Mouse (Mus musculus): ENCODE measurements around the gene Mrpl4. TPM values are rescaled to one million over a fixed set of nuclear protein-coding genes. Genes with fewer than 3 reads are reported as not detected.

The Mrpl4 gene
- 89.3 and 91.4 TPM in 2 replicates for polyA plus RNA-seq (2016; fragmentation: Nextera tagmentation; extraction: Ambion mirVana)

GRCm38 (mm10) chr9:21002627-21003551 is at the start of gene Mrpl4:
Gene Mrpl4 (plus strand): TSS chr9:21002738.
- H3K4me3 ChIP-seq, result peak within 1 kb of the TSS; percentile 83
- peak within 1 kb of the TSS; percentile 81 for H3K9ac ChIP-seq
- no peaks in the 10 kb centered on the region for H3K9me3 ChIP-seq (replicated peaks)
- H3K36me3 ChIP-seq, result peaks cover 35% of the 10 kb centered on the region
- H3K4me1 ChIP-seq, result peaks cover 26% of the 10 kb centered on the region
- H3K4me2 ChIP-seq, result peak within 1 kb of the TSS; percentile 94
- H3K27me3 ChIP-seq (replicated peaks), result no peaks in the 10 kb centered on the region
- WGBS (ENCODE audit: insufficient replicate concordance), result under 1% methylated on average over 72 of the region's 72 CpGs
- H3K27ac ChIP-seq, result peak within 1 kb of the TSS; percentile 89
- peak; percentile 77 for ATAC-seq

DNA sequence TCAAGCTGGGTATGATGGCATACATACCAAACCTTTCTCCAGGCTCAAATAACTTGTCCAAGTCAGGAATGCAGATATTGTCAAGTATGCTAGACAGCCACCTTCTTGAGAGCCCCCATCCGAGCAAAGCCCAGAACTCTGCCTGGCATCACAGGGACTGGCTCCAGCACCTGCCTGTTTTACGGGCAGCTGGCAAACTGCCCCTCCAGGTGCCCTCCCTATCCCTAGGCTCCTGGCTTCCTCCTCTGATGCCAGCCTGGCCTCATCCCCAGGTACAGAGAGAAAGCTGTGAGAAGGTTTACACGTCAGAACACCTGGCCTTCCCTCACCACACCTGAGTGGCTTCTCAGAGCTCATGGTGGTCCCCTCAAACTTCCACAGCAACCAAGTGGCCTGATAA is 45.5 kb upstream of the Mrpl4 start:
- no peak for ATAC-seq
- 77% methylated on average over 3 of the region's 3 CpGs for WGBS (ENCODE audit: insufficient replicate concordance)
- Histone ChIP-seq H3K36me3 (no peaks in the 10 kb centered on the region), H3K4me3 (no peak overlapping the region), H3K9ac (no peak overlapping the region), H3K4me2 (no peak overlapping the region), H3K9me3 (replicated peaks) (no peaks in the 10 kb centered on the region), H3K27me3 (replicated peaks) (no peaks in the 10 kb centered on the region), H3K27ac (no peak overlapping the region), H3K4me1 (peaks cover 11% of the 10 kb centered on the region)

DNA sequence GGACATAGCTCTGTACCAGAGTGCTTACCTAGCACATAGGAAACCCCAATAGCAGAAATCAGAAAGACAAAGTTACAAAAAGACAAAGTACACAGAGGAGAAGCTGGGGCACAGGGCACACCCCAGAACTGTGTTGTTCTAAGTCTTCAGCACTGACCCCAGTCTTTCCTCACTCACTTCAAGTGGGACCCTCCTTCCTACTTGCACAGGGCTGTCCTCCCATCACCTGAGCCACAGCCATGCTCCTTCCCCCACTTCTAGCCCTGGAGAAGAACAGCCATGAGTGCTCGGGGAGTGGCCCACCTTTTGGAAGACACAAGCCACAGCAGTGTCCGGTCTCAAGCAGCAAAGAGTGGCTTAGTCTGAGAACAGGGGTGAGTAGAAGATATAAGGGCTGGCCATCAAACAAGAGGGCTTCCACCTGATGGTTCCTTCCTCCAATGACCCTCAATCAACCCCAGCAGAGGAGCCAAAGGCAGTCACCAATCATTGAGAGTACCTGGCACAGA is 43.1 kb upstream of the Mrpl4 start, which contains the start of gene Dnmt1:
TSS of gene Dnmt1 (minus strand) at position 459 of the 509 bp plus-strand sequence.
- H3K9ac ChIP-seq, result no peak within 1 kb of the TSS
- H3K4me3 ChIP-seq, result no peak within 1 kb of the TSS
- no peak within 1 kb of the TSS for H3K27ac ChIP-seq
- no peak within 1 kb of the TSS for H3K4me2 ChIP-seq
- no peaks in the 10 kb centered on the region for H3K27me3 ChIP-seq (replicated peaks)
- H3K4me1 ChIP-seq, result no peaks in the 10 kb centered on the region
- no peak for ATAC-seq
- no peaks in the 10 kb centered on the region for H3K36me3 ChIP-seq
- H3K9me3 ChIP-seq (replicated peaks), result no peaks in the 10 kb centered on the region
- 64% methylated on average over 2 of the region's 2 CpGs for WGBS (ENCODE audit: insufficient replicate concordance)

DNA sequence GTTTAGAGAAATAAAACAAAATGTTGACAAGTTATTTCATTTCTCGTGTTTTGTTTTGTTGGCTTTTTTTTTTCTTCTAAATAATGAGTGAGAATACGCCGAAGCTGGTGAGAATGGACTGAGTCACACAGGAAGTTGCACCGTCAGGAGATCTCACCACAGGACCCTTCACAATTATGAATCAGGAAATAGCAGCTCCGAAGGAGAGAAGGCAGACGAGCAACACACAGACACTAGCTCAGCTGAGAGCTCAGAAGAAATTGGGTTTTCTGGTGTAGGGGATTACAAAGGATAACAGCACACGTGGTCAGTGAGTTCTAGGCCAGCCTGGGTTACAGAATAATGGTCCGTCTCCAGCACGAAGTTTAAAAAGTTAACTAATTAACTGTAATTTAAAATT is 41.0 kb upstream of the Mrpl4 start:
- Histone ChIP-seq H3K4me3 (no peak overlapping the region), H3K36me3 (0 out of 2 replicates have a peak, but pooled peaks cover 2% of the 10 kb centered on the region), H3K27me3 (replicated peaks) (no peaks in the 10 kb centered on the region), H3K9ac (no peak overlapping the region), H3K4me1 (peaks cover 19% of the 10 kb centered on the region), H3K4me2 (no peak overlapping the region), H3K27ac (no peak overlapping the region), H3K9me3 (replicated peaks) (no peaks in the 10 kb centered on the region)
- WGBS (ENCODE audit: insufficient replicate concordance), result 33% methylated on average over 9 of the region's 9 CpGs
- no peak for ATAC-seq

DNA sequence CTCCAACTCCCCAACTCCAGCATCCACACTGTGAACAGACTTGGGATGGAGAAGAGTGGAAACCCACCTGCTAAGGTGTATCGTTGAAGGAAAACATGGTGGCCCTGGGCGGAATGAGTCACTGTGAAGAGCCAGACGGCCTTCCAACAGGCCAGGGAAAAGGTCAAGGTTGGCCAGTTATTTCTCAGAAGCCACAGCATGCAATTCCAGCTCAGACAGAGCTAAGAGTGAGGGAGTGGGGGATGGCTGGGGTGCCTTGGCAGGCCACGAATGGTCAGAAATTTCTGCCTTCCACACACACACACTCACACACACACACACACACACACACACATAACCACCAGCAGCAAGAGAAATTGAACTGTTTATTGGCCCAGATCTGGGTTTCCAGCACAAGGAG is 36.9 kb upstream of the Mrpl4 start:
- peak overlapping the region; percentile 64 for H3K27ac ChIP-seq
- H3K4me3 ChIP-seq, result no peak overlapping the region
- H3K27me3 ChIP-seq (replicated peaks), result no peaks in the 10 kb centered on the region
- peak overlapping the region; percentile 47 for H3K9ac ChIP-seq
- H3K9me3 ChIP-seq (replicated peaks), result no peaks in the 10 kb centered on the region
- WGBS (ENCODE audit: insufficient replicate concordance), result 66% methylated on average over 4 of the region's 4 CpGs
- ATAC-seq, result no peak
- peaks cover 28% of the 10 kb centered on the region for H3K4me1 ChIP-seq
- peak overlapping the region; percentile 34 for H3K4me2 ChIP-seq
- H3K36me3 ChIP-seq, result peaks cover 22% of the 10 kb centered on the region

- H3K4me2 ChIP-seq, result peak overlapping the region; percentile 34
- peak; percentile 78 for ATAC-seq
- peaks cover 28% of the 10 kb centered on the region for H3K4me1 ChIP-seq
- peak overlapping the region; percentile 64 for H3K27ac ChIP-seq
- 41% methylated on average over 3 of the region's 3 CpGs for WGBS (ENCODE audit: insufficient replicate concordance)
- peaks cover 22% of the 10 kb centered on the region for H3K36me3 ChIP-seq
- no peaks in the 10 kb centered on the region for H3K27me3 ChIP-seq (replicated peaks)
- no peak overlapping the region for H3K4me3 ChIP-seq
- H3K9ac ChIP-seq, result peak overlapping the region; percentile 47
- H3K9me3 ChIP-seq (replicated peaks), result no peaks in the 10 kb centered on the region
These were observed 36.5 kb upstream of the Mrpl4 start for GRCm38 (mm10) chr9:20966008-20966407.

- no peak overlapping the region for H3K9ac ChIP-seq
These were observed 35.8 kb upstream of the Mrpl4 start for GRCm38 (mm10) chr9:20966747-20967146.

GRCm38 (mm10) chr9:20971751-20972140 is 30.8 kb upstream of the Mrpl4 start:
- Histone ChIP-seq H3K4me1 (peaks cover 58% of the 10 kb centered on the region), H3K9me3 (replicated peaks) (no peaks in the 10 kb centered on the region), H3K4me2 (no peak overlapping the region), H3K9ac (no peak overlapping the region), H3K27ac (no peak overlapping the region), H3K27me3 (replicated peaks) (0 out of 2 replicates have a peak, but pooled peaks cover 7% of the 10 kb centered on the region), H3K4me3 (no peak overlapping the region), H3K36me3 (peaks cover 18% of the 10 kb centered on the region)
- WGBS (ENCODE audit: insufficient replicate concordance), result 65% methylated on average over 7 of the region's 7 CpGs
- ATAC-seq, result no peak

More at GRCm38 (mm10) chr9:20966747-20967146, 35.8 kb upstream of the Mrpl4 start:
- 0 out of 2 replicates have a peak overlapping the region, but pooled peaks have one; percentile 1 for H3K27ac ChIP-seq
- ATAC-seq, result no peak
- peaks cover 30% of the 10 kb centered on the region for H3K4me1 ChIP-seq
- H3K27me3 ChIP-seq (replicated peaks), result no peaks in the 10 kb centered on the region
- no peak overlapping the region for H3K4me3 ChIP-seq
- H3K9me3 ChIP-seq (replicated peaks), result no peaks in the 10 kb centered on the region
- peaks cover 22% of the 10 kb centered on the region for H3K36me3 ChIP-seq
- 33% methylated on average over 5 of the region's 5 CpGs for WGBS (ENCODE audit: insufficient replicate concordance)
- 0 out of 2 replicates have a peak overlapping the region, but pooled peaks have one; percentile 34 for H3K4me2 ChIP-seq

GRCm38 (mm10) chr9:20972141-20972992 is 30.2 kb upstream of the Mrpl4 start:
- no peaks in the 10 kb centered on the region for H3K9me3 ChIP-seq (replicated peaks)
- H3K4me2 ChIP-seq, result no peak overlapping the region
- 67% methylated on average over 28 of the region's 28 CpGs for WGBS (ENCODE audit: insufficient replicate concordance)
- no peak for ATAC-seq
- no peak overlapping the region for H3K9ac ChIP-seq
- H3K4me1 ChIP-seq, result peaks cover 56% of the 10 kb centered on the region
- 0 out of 2 replicates have a peak, but pooled peaks cover 7% of the 10 kb centered on the region for H3K27me3 ChIP-seq (replicated peaks)
- no peak overlapping the region for H3K4me3 ChIP-seq
- H3K27ac ChIP-seq, result 0 out of 2 replicates have a peak overlapping the region, but pooled peaks have one; percentile 10
- H3K36me3 ChIP-seq, result peaks cover 13% of the 10 kb centered on the region

DNA sequence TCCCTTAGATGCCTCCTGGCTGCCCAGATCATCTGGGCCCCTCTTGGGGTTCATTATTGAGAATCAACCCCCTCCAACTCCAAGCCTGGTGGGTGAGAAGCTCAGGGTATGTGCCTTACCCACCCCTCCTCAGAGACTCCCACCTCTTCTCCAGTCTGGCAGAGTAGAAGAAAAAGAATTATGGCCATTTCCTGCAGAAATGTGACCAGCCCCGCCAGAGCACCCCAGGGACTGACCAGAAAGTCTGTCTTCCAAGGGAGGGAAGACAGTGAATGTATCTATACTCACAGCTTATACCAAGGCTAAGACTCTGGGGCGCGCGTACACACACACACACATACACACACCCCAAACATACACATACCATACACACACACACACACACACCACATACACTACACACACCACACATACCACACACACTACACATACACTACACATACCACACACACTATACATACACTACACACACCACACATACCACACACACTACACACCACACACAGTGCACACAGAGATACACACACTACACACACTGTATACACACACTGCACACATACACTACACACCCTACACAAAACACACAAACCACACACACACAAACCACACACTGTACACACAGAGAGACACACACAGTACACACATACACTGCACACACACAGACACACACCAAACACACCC is 29.4 kb upstream of the Mrpl4 start:
- no peak overlapping the region for H3K27ac ChIP-seq
- peaks cover 5% of the 10 kb centered on the region; the same call in 1 of the 2 replicates for H3K36me3 ChIP-seq
- no peak overlapping the region for H3K4me3 ChIP-seq
- no peaks in the 10 kb centered on the region for H3K9me3 ChIP-seq (replicated peaks)
- H3K4me1 ChIP-seq, result peaks cover 60% of the 10 kb centered on the region
- H3K9ac ChIP-seq, result no peak overlapping the region
- WGBS (ENCODE audit: insufficient replicate concordance), result 78% methylated on average over 4 of the region's 4 CpGs
- H3K27me3 ChIP-seq (replicated peaks), result 0 out of 2 replicates have a peak, but pooled peaks cover 7% of the 10 kb centered on the region
- no peak for ATAC-seq
- H3K4me2 ChIP-seq, result peak overlapping the region; percentile 19; the same call in 1 of the 2 replicates

- Histone ChIP-seq H3K9ac (no peak overlapping the region), H3K4me2 (peak overlapping the region; percentile 19; the same call in 1 of the 2 replicates), H3K27ac (no peak overlapping the region), H3K4me1 (peaks cover 64% of the 10 kb centered on the region), H3K9me3 (replicated peaks) (no peaks in the 10 kb centered on the region), H3K4me3 (no peak overlapping the region), H3K27me3 (replicated peaks) (0 out of 2 replicates have a peak, but pooled peaks cover 7% of the 10 kb centered on the region), H3K36me3 (no peaks in the 10 kb centered on the region)
- no peak for ATAC-seq
- WGBS (ENCODE audit: insufficient replicate concordance), result 22% methylated on average over 5 of the region's 6 CpGs
These were observed 28.9 kb upstream of the Mrpl4 start for GRCm38 (mm10) chr9:20973682-20974075.

Measured in liver, embryonic 12.5 days (tissue).